Mouse (Mus musculus) stomach, postnatal 0 days (tissue): ENCODE measurements around the gene Arhgef10l.

ENCODE experiments used
- CTCF ChIP-seq: IDR thresholded peaks from 2 replicates; pipeline ENCODE4 v1.5.1; 2016; ENCODE audit warnings: antibody characterized with exemption, low read depth, mild to moderate bottlenecking, moderate library complexity
- EP300 ChIP-seq: optimal IDR thresholded peaks from 2 replicates; pipeline ENCODE3; 2016; ENCODE audit warnings: antibody characterized with exemption

DNA sequence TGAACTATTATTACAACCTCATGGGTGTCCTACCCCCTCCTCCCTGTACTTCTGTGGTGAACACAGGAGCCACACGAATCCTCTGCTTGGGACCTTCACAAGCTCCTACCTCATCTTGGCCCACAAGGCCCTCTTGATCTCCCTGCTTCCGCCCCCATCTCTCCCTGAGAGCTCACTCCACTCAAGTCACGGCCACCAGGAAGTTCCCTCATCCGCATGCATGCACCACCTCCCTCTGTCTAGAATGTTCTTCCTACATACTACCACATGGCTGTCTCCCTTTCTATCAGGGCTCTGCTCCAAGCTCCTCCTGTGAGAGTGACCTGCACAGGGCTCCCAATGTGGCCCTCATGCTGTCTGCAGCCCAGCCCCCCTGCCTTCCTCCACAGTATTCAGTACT is 36.8 kb downstream of the Arhgef10l start:
- TF ChIP-seq CTCF (no peak), EP300 (no peak)
